Mouse (Mus musculus) ZHBTc4 (cell line): Measurements from ENCODE around the gene Btbd35f19.
"Not testable (repeated sequence)": the region's sequence is repeated elsewhere in the genome, so short reads cannot be mapped to it uniquely, and the experiment has no call there.

Experiments
- DNase-seq: peaks from one replicate; pipeline ENCODE4 v3.0.0-alpha.2; 2011; ENCODE audit warnings: low read depth, low spot score

Gene Btbd35f19

GRCm38 (mm10) chrX:31383818-31384217, at the start of gene Btbd35f19:
Gene Btbd35f19, minus strand, starts transcription at chrX:31383918.
- DNase-seq, result not testable (repeated sequence)

- DNase-seq, result not testable (repeated sequence)
Observed at GRCm38 (mm10) chrX:31341924-31342323, 41.8 kb downstream of the Btbd35f19 start.

DNA sequence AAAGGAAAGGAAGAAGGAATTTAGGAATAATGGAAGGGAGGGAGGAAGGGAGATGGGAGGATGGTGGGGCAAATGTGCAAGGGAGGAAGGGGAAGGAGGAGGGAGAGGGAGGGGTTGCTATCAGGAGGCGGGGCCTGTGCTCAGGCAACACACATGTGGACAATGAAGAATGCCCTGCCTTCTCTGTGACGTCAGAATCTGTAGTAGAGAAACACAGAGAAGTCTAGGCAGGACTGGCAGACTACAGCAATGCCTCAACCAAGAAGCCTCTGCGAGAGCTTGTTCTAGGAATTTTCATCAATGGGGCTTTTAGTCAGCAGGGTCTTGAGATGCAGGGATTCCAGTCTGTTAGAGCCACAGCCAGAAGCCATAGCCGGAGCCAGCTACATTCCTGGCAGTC, 47.6 kb downstream of the Btbd35f19 start, which contains the start of gene Btbd35f26:
TSS of gene Btbd35f26 (plus strand) at position 301 of the 400 bp plus-strand sequence.
- DNase-seq, result not testable (repeated sequence)
